Mouse (Mus musculus) ES-E14 (cell line): ENCODE measurements around the gene Myo1d. TPM values are rescaled to one million over a fixed set of nuclear protein-coding genes. Genes with fewer than 3 reads are reported as not detected.

Source experiments
- DNase-seq: peaks from one replicate; pipeline ENCODE4 v3.0.0-alpha.2; 2013; ENCODE audit warnings: low read depth, low spot score
- H3K27ac ChIP-seq: 2 replicates; pipeline ENCODE4 v1.5.1; 2012; ENCODE audit warnings: low read depth, mild to moderate bottlenecking, low read length, moderate library complexity, mixed read lengths; ENCODE audit not compliant: poor library complexity, insufficient read depth, severe bottlenecking
- H3K36me3 ChIP-seq: 2 replicates; pipeline ENCODE4 v1.6.1; 2012; ENCODE audit warnings: mild to moderate bottlenecking, low read length, moderate library complexity, mixed read lengths; ENCODE audit not compliant: control insufficient read depth, poor library complexity, insufficient read depth, severe bottlenecking
- H3K4me1 ChIP-seq, 2 experiments: fragments of 150-350 bp in 1 of 2; sonication (generic) in 1 of 2; 2 replicates each; pipeline ENCODE4 v1.6.1; 2012; ENCODE audit warnings: low read length in 2 of 2, mild to moderate bottlenecking in 1 of 2, mixed read lengths in 1 of 2; ENCODE audit not compliant: control insufficient read depth in 2 of 2, insufficient read depth in 2 of 2, poor library complexity in 1 of 2
- H3K4me3 ChIP-seq, 2 experiments: fragments of 150-350 bp in 1 of 2; sonication (generic) in 1 of 2; 2 replicates each; pipeline ENCODE4 v1.5.1; 2012; ENCODE audit warnings: low read length in 2 of 2, low read depth in 1 of 2, mild to moderate bottlenecking in 1 of 2, mixed read lengths in 1 of 2; ENCODE audit not compliant: insufficient read depth in 1 of 2, poor library complexity in 1 of 2, severe bottlenecking in 1 of 2
- H3K9ac ChIP-seq: 2 replicates; pipeline ENCODE4 v1.6.1; 2012; ENCODE audit warnings: low read depth, mild to moderate bottlenecking, low read length, mixed read lengths; ENCODE audit not compliant: poor library complexity, insufficient read depth, severe bottlenecking
- H3K9me3 ChIP-seq: fragments of 150-350 bp; sonication (generic); 2 replicates; pipeline ENCODE4 v1.6.1; 2012; ENCODE audit warnings: low read depth, mild to moderate bottlenecking, low read length; ENCODE audit not compliant: control insufficient read depth, insufficient read depth
- CHD2 ChIP-seq: IDR thresholded peaks from 2 replicates; pipeline ENCODE4 v1.6.1; 2014; ENCODE audit warnings: mild to moderate bottlenecking, low read depth, low read length, inconsistent platforms
- HCFC1 ChIP-seq: IDR thresholded peaks from 2 replicates; pipeline ENCODE4 v1.6.1; 2012; ENCODE audit warnings: low read length, inconsistent platforms, borderline replicate concordance; ENCODE audit not compliant: insufficient read depth
- MAFK ChIP-seq: IDR thresholded peaks from 2 replicates; pipeline ENCODE4 v1.6.1; 2014; ENCODE audit warnings: mild to moderate bottlenecking, low read depth, low read length, inconsistent platforms; ENCODE audit not compliant: insufficient read depth
- ZC3H11A ChIP-seq: IDR thresholded peaks from 2 replicates; pipeline ENCODE4 v1.6.1; 2012; ENCODE audit warnings: low read depth, mild to moderate bottlenecking, inconsistent platforms, low read length, borderline replicate concordance
- ZNF384 ChIP-seq: IDR thresholded peaks from 2 replicates; pipeline ENCODE4 v1.6.1; 2012; ENCODE audit warnings: low read depth, low read length, inconsistent platforms
- in situ Hi-C, 2 experiments: fragments of 600-800 bp; cut with MboI; formaldehyde crosslinking; loops; one replicate each; pipeline ENCODE4 v1.15.1; 2025; ENCODE audit warnings: low sequenced_read_pairs in 2 of 2, inconsistent platforms in 1 of 2; ENCODE audit not compliant: unreplicated experiment in 2 of 2
- total RNA-seq: library from RNA; depleted of rRNA; stranded (reverse); fragments of 300-350 nt; gene quantifications from 2 replicates; pipeline ENCODE4 v1.2.3, GENCODE M21; 2012

Myo1d gene
- total RNA-seq, 1 experiment, result 2.9 TPM

GRCm38 (mm10) chr11:80518421-80519367 lies 261.1 kb downstream of the Myo1d start:
- Histone ChIP-seq H3K36me3 (no peaks in the 10 kb centered on the region), H3K9ac (no peak overlapping the region), H3K27ac (no peak overlapping the region), H3K4me1 (peaks cover 0 to 12% of the 10 kb centered on the region in 2 experiments; a peak in 2 of 4 replicates), H3K9me3 (no peaks in the 10 kb centered on the region), H3K4me3 (no peak overlapping the region)
- TF ChIP-seq HCFC1, result no peak
- no peak for TF ChIP-seq CHD2
- no peak for TF ChIP-seq ZNF384
- peak; percentile 59 for DNase-seq
- in situ Hi-C loops, result no loop called here

- Histone ChIP-seq H3K9me3 (no peaks in the 10 kb centered on the region), H3K4me1 (peaks cover 0 to 12% of the 10 kb centered on the region in 2 experiments; a peak in 2 of 4 replicates), H3K27ac (no peak overlapping the region), H3K9ac (no peak overlapping the region), H3K4me3 (no peak overlapping the region), H3K36me3 (no peaks in the 10 kb centered on the region)
- TF ChIP-seq MAFK (no peak), ZC3H11A (no peak), HCFC1 (no peak), ZNF384 (no peak), CHD2 (no peak)
- no peak for DNase-seq
- in situ Hi-C loops, result no loop called here
These were observed 263.9 kb downstream of the Myo1d start for GRCm38 (mm10) chr11:80515895-80516294.

- in situ Hi-C loops, result no loop called here
- no peaks in the 10 kb centered on the region for H3K9me3 ChIP-seq
- H3K4me1 ChIP-seq, result peaks cover 0 to 12% of the 10 kb centered on the region in 2 experiments; a peak in 2 of 4 replicates
- H3K4me3 ChIP-seq, result no peak overlapping the region
- no peaks in the 10 kb centered on the region for H3K36me3 ChIP-seq
- no peak overlapping the region for H3K27ac ChIP-seq
- DNase-seq, result no peak
- no peak overlapping the region for H3K9ac ChIP-seq
- TF ChIP-seq HCFC1 (no peak), MAFK (no peak), ZC3H11A (no peak)
These were observed 264.5 kb downstream of the Myo1d start for GRCm38 (mm10) chr11:80515346-80515745.

- Histone ChIP-seq H3K4me3 (no peak overlapping the region), H3K36me3 (no peaks in the 10 kb centered on the region), H3K9ac (no peak overlapping the region), H3K9me3 (no peaks in the 10 kb centered on the region), H3K27ac (no peak overlapping the region), H3K4me1 (peaks cover 0 to 10% of the 10 kb centered on the region in 2 experiments; a peak in 2 of 4 replicates)
- no peak for DNase-seq
- TF ChIP-seq ZNF384 (no peak), HCFC1 (no peak), MAFK (no peak), CHD2 (no peak), ZC3H11A (no peak)
- in situ Hi-C loops, result no loop called here
These were observed 266.0 kb downstream of the Myo1d start for GRCm38 (mm10) chr11:80513796-80514195.
